Mouse (Mus musculus) liver, postnatal 0 days (tissue): ENCODE results near the gene Ppp6r1.

Experiments
- CTCF ChIP-seq: sonication (generic); IDR thresholded peaks from 2 replicates; pipeline ENCODE4 v1.5.1; 2016; ENCODE audit warnings: antibody characterized with exemption, low read depth
- EP300 ChIP-seq: IDR thresholded peaks from 2 replicates; pipeline ENCODE4 v1.6.1; 2016; ENCODE audit warnings: antibody characterized with exemption, low read depth, mild to moderate bottlenecking

GRCm38 (mm10) chr7:4671956-4672355 is 13.1 kb upstream of the Ppp6r1 start:
- TF ChIP-seq EP300 (no peak), CTCF (no peak)
